Mouse (Mus musculus) small intestine, adult 2 months (tissue): Measurements from ENCODE around the gene Gm43720.

Experiments
- CTCF ChIP-seq: fragments of 200-500 bp; IDR thresholded peaks from 2 replicates; pipeline ENCODE4 v1.5.1; 2012; ENCODE audit warnings: low read depth, mild to moderate bottlenecking, control low read depth, inconsistent platforms, low read length, moderate library complexity, mixed read lengths; ENCODE audit not compliant: insufficient replicate concordance, insufficient read length; ENCODE audit errors: extremely low read depth
- POLR2A ChIP-seq: fragments of 200-500 bp; IDR thresholded peaks from 2 replicates; pipeline ENCODE4 v1.6.1; 2012; ENCODE audit warnings: low read depth, mild to moderate bottlenecking, control low read depth, inconsistent platforms, low read length, moderate library complexity

- TF ChIP-seq POLR2A (no peak), CTCF (no peak)
These were observed 2.0 kb upstream of the Gm43720 start for GRCm38 (mm10) chr5:138281798-138282197.
